Mouse (Mus musculus) spleen, embryonic (tissue): ENCODE results near the gene Mrpl23.

Source experiments
- CTCF ChIA-PET: fragments of 350-600 bp; sonication (Branson Sonifier 250); formaldehyde crosslinking; loops from one replicate; lab custom pipeline; 2022; lab: Charles Lee

Mrpl23 gene

GRCm38 (mm10) chr7:142550935-142551373, 18.5 kb downstream of the Mrpl23 start:
- CTCF ChIA-PET = no interaction called here

DNA sequence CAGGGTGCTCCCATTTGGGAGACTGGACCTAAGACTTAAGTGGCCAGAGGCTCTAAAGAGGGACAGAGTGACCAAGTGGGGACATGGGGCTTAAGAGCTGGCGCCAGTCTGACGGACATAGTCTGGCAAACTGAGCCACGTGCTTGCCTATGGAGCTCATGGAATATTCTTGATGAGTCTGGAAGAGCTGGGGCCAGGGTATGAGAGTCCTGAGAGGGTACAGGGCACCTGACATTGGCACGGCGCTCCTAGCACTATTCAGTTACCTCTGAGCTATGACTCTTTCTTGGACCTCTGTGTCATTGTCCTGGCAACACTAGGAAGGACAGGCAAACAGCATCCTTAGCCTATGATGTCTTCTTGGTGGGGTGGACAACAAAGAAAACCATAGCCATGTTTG, 19.2 kb downstream of the Mrpl23 start:
- CTCF ChIA-PET = no interaction called here

DNA sequence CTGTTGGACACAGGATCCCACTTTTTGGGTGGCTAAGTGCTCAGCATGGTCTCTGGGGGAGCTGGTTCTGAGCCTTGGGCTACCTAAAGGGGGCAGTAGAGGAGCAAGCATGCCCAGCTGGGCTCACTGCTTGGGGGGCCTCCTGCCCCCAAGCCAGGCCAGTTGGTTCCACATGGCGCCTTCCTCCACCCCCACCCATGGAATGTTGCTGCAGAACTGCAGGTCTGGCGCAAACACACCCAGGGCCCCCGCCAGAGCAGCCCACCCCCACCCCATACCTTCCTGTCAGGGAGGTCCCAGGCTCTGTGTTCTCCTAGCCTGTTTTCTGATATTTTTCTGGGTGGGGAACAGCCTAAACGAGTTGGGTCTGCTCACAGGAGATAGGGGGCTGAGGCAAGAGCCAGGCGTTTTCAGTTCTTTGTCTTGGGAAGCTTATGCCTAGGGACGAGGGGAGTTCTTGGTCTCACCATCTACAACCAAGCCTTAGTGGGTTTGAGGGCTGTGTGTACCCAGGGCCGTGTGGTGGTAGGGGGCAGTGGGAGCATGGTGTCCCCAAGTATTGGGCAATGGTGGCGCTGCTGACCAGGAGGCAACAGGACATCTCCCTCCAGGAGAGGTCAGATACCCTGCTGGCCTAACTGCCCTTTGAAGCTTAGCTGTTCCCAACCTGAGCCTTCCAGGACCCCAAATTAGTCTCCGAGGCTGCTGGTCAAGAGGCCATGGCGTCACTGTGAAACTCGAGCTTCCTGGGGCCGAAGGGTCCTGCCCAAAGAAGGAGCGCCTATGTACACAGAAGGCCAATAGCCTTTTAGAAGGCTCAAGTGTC, 20.3 kb downstream of the Mrpl23 start:
- CTCF ChIA-PET = interaction anchor here (0.6 kb wide), 1 partner anchor 35 kb away, joined by 5 read pairs; no protein-coding TSS in a partner anchor

DNA sequence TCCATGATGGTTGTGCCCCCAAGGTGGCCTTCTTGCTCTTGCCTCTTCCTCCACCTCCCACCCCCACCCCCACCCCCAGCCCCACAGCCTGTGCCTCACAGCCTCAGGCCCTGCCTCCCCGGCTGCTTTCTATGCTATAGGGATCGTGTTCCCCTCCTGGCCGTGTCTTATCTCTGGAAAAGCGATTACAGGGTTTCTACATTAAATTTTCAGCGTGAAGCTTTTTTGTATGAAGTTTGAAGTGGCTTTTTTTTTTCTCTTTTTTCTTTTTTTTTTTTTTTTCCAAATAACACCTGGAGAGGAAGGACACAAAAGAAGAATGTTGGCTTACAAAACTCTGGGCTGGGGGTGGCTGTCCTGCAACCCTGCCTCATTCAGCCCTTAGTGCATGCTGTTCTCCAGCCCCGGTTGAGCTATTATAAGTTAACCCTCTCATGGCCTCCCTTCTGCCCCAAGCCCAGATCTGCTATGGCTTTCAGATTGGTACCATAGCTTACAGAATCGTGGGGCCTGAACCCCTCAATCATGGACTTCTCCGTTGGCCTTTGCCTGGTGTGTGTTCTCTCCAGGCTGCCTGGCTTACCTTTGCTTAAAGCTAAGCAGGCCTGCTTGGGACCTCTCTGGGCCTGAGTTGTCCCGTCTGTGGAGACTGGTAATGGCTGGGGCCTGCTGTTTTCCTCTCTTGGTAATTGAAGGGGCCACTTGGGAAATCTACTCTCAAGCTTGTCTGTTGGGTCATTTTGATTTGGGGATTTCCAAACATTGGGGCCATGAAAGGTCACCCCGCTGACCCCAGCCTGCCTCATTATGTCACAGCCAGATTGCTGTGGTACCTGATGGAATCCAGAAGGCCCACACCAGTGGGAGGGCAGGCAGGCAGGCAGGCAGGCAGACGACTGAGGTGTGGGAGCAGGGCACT, 21.2 kb downstream of the Mrpl23 start:
- CTCF ChIA-PET = interaction anchor here (0.6 kb wide), 1 partner anchor 36 kb away, joined by 5 read pairs; no protein-coding TSS in a partner anchor

GRCm38 (mm10) chr7:142554625-142555024, 22.1 kb downstream of the Mrpl23 start:
- CTCF ChIA-PET = no interaction called here

DNA sequence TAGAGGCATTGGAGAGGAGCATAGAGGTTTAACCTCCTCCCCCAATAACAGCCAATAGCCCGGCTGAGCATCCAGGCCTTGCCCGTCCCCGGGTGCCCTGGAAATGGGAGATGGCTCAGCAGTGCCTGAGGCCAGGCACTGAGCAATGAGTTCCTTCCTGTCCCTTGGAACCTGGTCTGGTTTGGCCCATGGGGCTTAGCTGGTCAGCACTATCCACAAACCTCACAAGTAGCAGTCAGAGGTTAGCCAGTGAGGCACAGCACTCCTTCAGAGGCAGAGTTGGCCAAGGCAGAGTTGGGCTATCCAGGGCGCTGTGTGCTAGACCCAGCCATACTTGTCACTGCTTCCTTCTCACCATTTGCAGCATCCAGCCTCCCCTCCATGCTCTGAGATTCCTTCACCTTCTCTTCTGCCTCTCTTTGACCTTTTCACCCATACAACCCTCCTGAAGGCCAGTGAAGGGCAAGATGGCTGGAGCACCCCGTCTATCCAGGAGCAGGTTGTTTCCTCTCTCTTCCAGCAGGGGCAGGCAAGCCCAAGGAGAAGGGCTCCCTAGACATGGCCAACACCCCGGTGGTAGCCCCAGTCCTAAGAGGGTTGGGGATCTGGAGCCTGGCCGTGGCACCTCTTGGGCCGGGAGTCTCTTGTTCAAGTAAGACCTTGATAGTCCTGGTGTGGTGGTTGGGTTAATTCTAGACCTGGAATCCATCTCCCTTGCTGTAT, 23.0 kb downstream of the Mrpl23 start:
- CTCF ChIA-PET = no interaction called here

GRCm38 (mm10) chr7:142556089-142556476, 23.6 kb downstream of the Mrpl23 start:
- CTCF ChIA-PET = no interaction called here

- CTCF ChIA-PET = interaction anchor here (0.6 kb wide), 1 partner anchor 32 kb away, joined by 3 read pairs; no protein-coding TSS in a partner anchor
Observed at GRCm38 (mm10) chr7:142557696-142558095, 25.2 kb downstream of the Mrpl23 start.

GRCm38 (mm10) chr7:142558511-142559146, 26.1 kb downstream of the Mrpl23 start:
- CTCF ChIA-PET = no interaction called here

DNA sequence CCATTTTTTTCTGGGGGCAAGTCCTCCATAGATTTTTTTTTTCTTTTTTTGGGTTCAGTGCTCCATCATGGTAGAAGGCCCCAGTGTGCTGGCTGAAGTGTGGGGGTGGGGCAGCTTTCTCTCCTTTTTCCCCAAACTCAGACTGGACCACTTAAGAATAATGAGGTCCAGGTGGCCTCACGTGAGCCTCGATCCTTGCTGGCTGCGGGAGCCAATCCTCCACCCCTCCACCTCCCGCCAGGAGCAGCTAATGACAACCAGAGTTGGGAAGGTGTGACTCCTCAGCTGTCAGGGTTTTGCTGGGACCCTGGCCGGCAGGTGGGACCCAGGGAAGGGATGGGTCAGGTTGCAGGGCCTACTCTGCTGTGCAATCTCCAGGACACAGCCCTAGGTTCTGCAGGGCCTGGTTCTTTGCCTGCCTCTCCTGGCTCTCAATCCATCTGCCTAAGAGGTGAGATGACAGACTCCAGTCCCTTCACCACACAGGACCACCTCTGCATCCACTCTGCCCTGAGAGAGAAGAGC, 27.2 kb downstream of the Mrpl23 start:
- CTCF ChIA-PET = no interaction called here

GRCm38 (mm10) chr7:142560942-142561855, 28.7 kb downstream of the Mrpl23 start:
- CTCF ChIA-PET = no interaction called here

- CTCF ChIA-PET = no interaction called here
Observed at GRCm38 (mm10) chr7:142561856-142562404, 29.4 kb downstream of the Mrpl23 start.

DNA sequence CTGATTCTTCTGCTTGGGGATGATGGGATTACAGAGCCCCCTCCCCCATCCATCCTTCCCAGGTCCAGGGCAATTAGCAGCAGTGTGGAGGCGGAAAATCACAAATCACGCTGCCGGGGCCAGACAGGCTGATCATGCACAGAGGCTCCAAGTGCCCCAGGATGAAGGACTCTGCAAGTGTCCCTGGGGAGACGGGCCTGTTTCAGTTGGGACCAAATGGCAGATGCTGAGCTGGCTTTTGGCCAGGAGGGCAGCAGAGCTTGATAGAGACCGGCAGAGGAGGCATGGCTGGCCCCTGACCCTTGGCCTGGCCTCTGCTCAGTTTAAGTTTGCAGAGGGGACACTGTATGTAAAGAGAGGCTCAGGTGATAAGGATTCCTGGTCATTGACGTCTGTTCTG, 30.7 kb downstream of the Mrpl23 start:
- CTCF ChIA-PET = no interaction called here

- CTCF ChIA-PET = interaction anchor here (0.6 kb wide), 1 partner anchor 27 kb away, joined by 3 read pairs; no protein-coding TSS in a partner anchor
Observed at GRCm38 (mm10) chr7:142564955-142565643, 32.6 kb downstream of the Mrpl23 start.

- CTCF ChIA-PET = no interaction called here
Observed at GRCm38 (mm10) chr7:142566512-142566911, 34.0 kb downstream of the Mrpl23 start.

DNA sequence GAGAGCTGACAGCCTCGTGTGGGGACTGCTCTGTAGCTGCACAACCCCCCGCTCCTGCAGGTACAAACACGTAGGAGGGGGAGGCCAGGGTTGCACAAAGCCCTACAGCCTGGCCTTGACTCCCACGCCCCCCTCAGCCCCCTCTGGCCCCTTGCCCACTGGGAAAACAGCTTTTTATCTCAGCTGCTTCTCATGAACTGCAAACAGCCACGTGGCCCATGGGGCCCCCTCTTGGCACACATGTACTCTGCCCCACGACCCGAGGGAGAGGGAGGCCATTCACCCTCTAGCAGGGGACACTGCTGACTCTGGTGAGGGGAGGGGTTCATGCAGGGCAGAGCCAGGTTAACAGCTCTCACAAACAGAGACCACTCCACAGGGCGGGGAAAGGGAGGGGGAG, 36.5 kb downstream of the Mrpl23 start:
- CTCF ChIA-PET = no interaction called here

GRCm38 (mm10) chr7:142570565-142570964, 38.1 kb downstream of the Mrpl23 start:
- CTCF ChIA-PET = no interaction called here

DNA sequence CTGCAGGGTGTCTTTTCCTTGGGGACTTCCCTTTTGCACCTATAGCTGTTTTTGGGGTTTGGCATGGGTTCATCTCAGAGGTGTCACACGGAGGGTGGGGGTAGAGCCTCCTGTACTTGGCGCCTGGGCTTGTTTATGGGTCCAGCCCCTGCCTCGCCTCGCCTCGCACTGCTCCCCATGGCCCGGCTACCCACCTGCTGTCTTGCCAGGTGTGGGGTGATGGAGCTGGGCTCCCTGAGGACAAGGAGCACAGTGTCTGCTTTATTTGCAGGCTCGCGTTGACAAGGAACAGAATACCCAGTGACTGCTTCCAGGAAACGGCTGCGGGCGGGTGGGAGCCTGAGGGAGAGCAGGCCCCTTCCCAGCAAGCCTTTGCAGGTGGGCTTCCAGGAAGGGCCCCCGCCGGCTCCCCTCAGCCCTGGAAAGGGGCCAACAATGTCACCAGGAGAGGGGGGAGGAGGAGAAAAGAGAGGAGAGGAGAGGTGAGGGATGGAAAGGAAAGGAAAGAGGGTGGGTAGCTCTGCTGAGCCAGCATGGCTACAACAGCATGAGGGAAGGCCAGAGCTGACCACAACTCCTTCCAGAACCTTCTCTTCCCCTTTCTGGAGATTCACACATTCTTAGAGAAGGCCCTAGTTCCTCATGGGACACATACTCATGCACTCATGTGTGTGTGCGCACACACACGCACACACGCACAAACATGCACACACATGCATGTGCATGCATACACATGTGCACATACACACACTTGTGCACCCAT, 39.2 kb downstream of the Mrpl23 start:
- CTCF ChIA-PET = no interaction called here
